Mouse (Mus musculus) layer of hippocampus, adult 8-10 months (tissue): ENCODE results near the gene Nt5dc2. TPM values are rescaled to one million over a fixed set of nuclear protein-coding genes. Genes with fewer than 3 reads are reported as not detected.

Experiments used
- DNase-seq, 2 experiments: peaks; one replicate each; pipeline ENCODE4 v3.0.0; 2022; ENCODE audit warnings: low spot score in 2 of 2
- total RNA-seq, 4 experiments: library from RNA; stranded (reverse); gene quantifications; 2 replicates each; pipeline ENCODE4 v1.2.4; 2022

Gene Nt5dc2
- total RNA-seq, 4 experiments from 2014 or later, result 5.9 to 8.8 (median 7.8) TPM

GRCm38 (mm10) chr14:31168425-31168824, 37.6 kb downstream of the Nt5dc2 start, which contains the start of gene Stab1:
Gene Stab1 (minus strand): TSS chr14:31168641.
- no peak for DNase-seq

GRCm38 (mm10) chr14:31169508-31169907, 38.7 kb downstream of the Nt5dc2 start:
- DNase-seq, result no peak

GRCm38 (mm10) chr14:31170963-31171362, 40.1 kb downstream of the Nt5dc2 start:
- DNase-seq, result no peak

GRCm38 (mm10) chr14:31171386-31171785, 40.5 kb downstream of the Nt5dc2 start:
- DNase-seq, result no peak

- no peak for DNase-seq
Measured at GRCm38 (mm10) chr14:31171821-31172220, 41.0 kb downstream of the Nt5dc2 start.

GRCm38 (mm10) chr14:31172781-31173455, 42.1 kb downstream of the Nt5dc2 start:
- no peak for DNase-seq

- no peak for DNase-seq
Measured at GRCm38 (mm10) chr14:31173537-31173936, 42.7 kb downstream of the Nt5dc2 start.

- no peak for DNase-seq
Measured at GRCm38 (mm10) chr14:31177287-31177686, 46.4 kb downstream of the Nt5dc2 start.

- DNase-seq, result no peak
Measured at GRCm38 (mm10) chr14:31177715-31178114, 46.9 kb downstream of the Nt5dc2 start.

- no peak for DNase-seq
Measured at GRCm38 (mm10) chr14:31179677-31180365, 49.0 kb downstream of the Nt5dc2 start.

GRCm38 (mm10) chr14:31181512-31181911, 50.7 kb downstream of the Nt5dc2 start:
- DNase-seq, result no peak

- no peak for DNase-seq
Measured at GRCm38 (mm10) chr14:31182786-31183290, 52.0 kb downstream of the Nt5dc2 start.

- DNase-seq, result no peak
Measured at GRCm38 (mm10) chr14:31183541-31183940, 52.7 kb downstream of the Nt5dc2 start.

- DNase-seq, result no peak
Measured at GRCm38 (mm10) chr14:31184195-31184594, 53.3 kb downstream of the Nt5dc2 start.

GRCm38 (mm10) chr14:31186656-31187055, 55.8 kb downstream of the Nt5dc2 start:
- DNase-seq, result no peak

Other genes with a start within 250 kb of the Nt5dc2 start
- gene Itih4, start 244.6 kb upstream of the Nt5dc2 start, total RNA-seq, result under 1 TPM in 1 of 4 experiments, not detected in 3; 0.25 TPM
- gene Itih3, start 207.3 kb upstream of the Nt5dc2 start, total RNA-seq, result 10 to 100 TPM; 28.0 to 46.6 (median 34.7) TPM
- not detected for gene Itih1, start 187.8 kb upstream of the Nt5dc2 start, total RNA-seq
- gene Nek4, start 179.7 kb upstream of the Nt5dc2 start, total RNA-seq, result 10 to 100 TPM; 18.8 to 21.9 (median 20.0) TPM
- 10 to 100 TPM; 41.3 to 55.0 (median 48.5) TPM for gene Glt8d1, start 129.7 kb upstream of the Nt5dc2 start, total RNA-seq
- 100 to 1,000 TPM; 150 to 171 (median 167) TPM for gene Spcs1, start 129.4 kb upstream of the Nt5dc2 start, total RNA-seq
- 10 to 100 TPM; 51.8 to 69.0 (median 60.3) TPM for gene Pbrm1, start 111.9 kb upstream of the Nt5dc2 start, total RNA-seq
- gene Gnl3, start 111.9 kb upstream of the Nt5dc2 start, total RNA-seq, result 10 to 100 TPM; 40.3 to 53.7 (median 51.7) TPM
- 10 to 100 TPM; 19.5 to 43.1 (median 26.7) TPM for gene Smim4, start 2.1 kb upstream of the Nt5dc2 start, total RNA-seq
- gene Stab1, start 37.6 kb downstream of the Nt5dc2 start, total RNA-seq, result 10 to 100 TPM; 17.6 to 27.0 (median 25.1) TPM
- 1 to 10 TPM; 2.3 to 3.7 (median 2.9) TPM for gene Tnnc1, start 77.3 kb downstream of the Nt5dc2 start, total RNA-seq
- gene Nisch, start 85.9 kb downstream of the Nt5dc2 start, total RNA-seq, result 100 to 1,000 TPM; 432 to 530 (median 469) TPM
- gene Sema3g, start 86.8 kb downstream of the Nt5dc2 start, total RNA-seq, result 1 to 10 TPM; 4.7 to 5.9 (median 5.6) TPM
- gene Phf7, start 120.3 kb downstream of the Nt5dc2 start, total RNA-seq, result 1 to 10 TPM; 4.5 to 5.4 (median 4.9) TPM
- gene Bap1, start 120.4 kb downstream of the Nt5dc2 start, total RNA-seq, result 100 to 1,000 TPM; 118 to 138 (median 130) TPM
- gene Dnah1, start 192.8 kb downstream of the Nt5dc2 start, total RNA-seq, result 1 to 10 TPM; 4.4 to 6.4 (median 5.9) TPM
- gene Capn7, start 205.6 kb downstream of the Nt5dc2 start, total RNA-seq, result 10 to 100 TPM; 34.9 to 44.0 (median 40.9) TPM